Mouse (Mus musculus) small intestine, adult 2 months (tissue): ENCODE measurements around the gene Igf2bp2. TPM values are rescaled to one million over a fixed set of nuclear protein-coding genes. Genes with fewer than 3 reads are reported as not detected.
A peak's percentile ranks its signal among the peaks of the same experiment; 100 is the strongest.

ENCODE experiments used
- H3K27ac ChIP-seq: fragments of 200-500 bp; 2 replicates; pipeline ENCODE4 v1.5.1; 2012; ENCODE audit warnings: low read depth, low read length, control low read depth, inconsistent platforms; ENCODE audit not compliant: insufficient read depth
- H3K27me3 ChIP-seq: fragments of 200-500 bp; 2 replicates; pipeline ENCODE4 v1.6.1; 2012; ENCODE audit warnings: mild to moderate bottlenecking, moderate library complexity, low read length, inconsistent platforms; ENCODE audit not compliant: control insufficient read depth, insufficient read depth
- H3K36me3 ChIP-seq: fragments of 200-500 bp; 2 replicates; pipeline ENCODE4 v1.6.1; 2012; ENCODE audit warnings: mild to moderate bottlenecking, low read length, control low read depth, inconsistent platforms; ENCODE audit not compliant: control insufficient read depth, insufficient read depth
- H3K4me1 ChIP-seq: fragments of 200-500 bp; 2 replicates; pipeline ENCODE4 v1.6.1; 2012; ENCODE audit warnings: low read length, inconsistent platforms, mixed read lengths; ENCODE audit not compliant: control insufficient read depth, insufficient read depth, insufficient read length
- H3K4me3 ChIP-seq: fragments of 200-500 bp; 2 replicates; pipeline ENCODE4 v1.5.1; 2012; ENCODE audit warnings: low read depth, mild to moderate bottlenecking, control low read depth, inconsistent platforms, low read length, moderate library complexity
- CTCF ChIP-seq: fragments of 200-500 bp; IDR thresholded peaks from 2 replicates; pipeline ENCODE4 v1.5.1; 2012; ENCODE audit warnings: low read depth, mild to moderate bottlenecking, control low read depth, inconsistent platforms, low read length, moderate library complexity, mixed read lengths; ENCODE audit not compliant: insufficient replicate concordance, insufficient read length; ENCODE audit errors: extremely low read depth
- POLR2A ChIP-seq: fragments of 200-500 bp; IDR thresholded peaks from 2 replicates; pipeline ENCODE4 v1.6.1; 2012; ENCODE audit warnings: low read depth, mild to moderate bottlenecking, control low read depth, inconsistent platforms, low read length, moderate library complexity
- WGBS: fragments of 180-500 bp; shearing (Covaris S2); methylation state at CpG from one replicate; pipeline ENCODE4 v1.1.7; 2018; 5-methylcytosine and 5-hydroxymethylcytosine counted together
- polyA plus RNA-seq: library from polyadenylated mRNA; depleted of rRNA; stranded (reverse); fragments of >200 nt; gene quantifications from 2 replicates; pipeline ENCODE4 v1.2.3, GENCODE M21; 2012

Igf2bp2 gene
- polyA plus RNA-seq, 1 experiment, result 8.0 TPM

DNA sequence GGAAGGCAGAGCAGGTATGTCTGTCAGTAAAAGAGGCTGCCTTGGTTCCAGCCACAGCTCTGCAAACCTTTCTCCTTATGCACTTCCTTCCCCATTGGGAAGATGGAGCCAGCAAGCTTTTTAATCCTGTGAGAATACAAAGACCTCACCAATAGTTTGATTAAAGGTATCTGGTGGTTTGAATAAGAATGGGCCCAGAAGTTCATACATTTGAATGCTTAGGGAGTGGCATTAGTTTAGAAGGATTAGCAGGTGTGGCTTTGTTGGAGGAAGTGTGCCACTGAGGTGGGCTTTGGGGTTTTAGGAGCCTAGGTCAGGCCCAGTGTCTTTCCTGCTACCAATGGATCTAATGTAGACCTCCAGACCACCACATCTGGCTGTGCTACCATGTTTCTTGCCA lies 97.6 kb downstream of the Igf2bp2 start:
- peaks cover 25% of the 10 kb centered on the region for H3K36me3 ChIP-seq
- no peak for TF ChIP-seq CTCF
- no peak for TF ChIP-seq POLR2A

DNA sequence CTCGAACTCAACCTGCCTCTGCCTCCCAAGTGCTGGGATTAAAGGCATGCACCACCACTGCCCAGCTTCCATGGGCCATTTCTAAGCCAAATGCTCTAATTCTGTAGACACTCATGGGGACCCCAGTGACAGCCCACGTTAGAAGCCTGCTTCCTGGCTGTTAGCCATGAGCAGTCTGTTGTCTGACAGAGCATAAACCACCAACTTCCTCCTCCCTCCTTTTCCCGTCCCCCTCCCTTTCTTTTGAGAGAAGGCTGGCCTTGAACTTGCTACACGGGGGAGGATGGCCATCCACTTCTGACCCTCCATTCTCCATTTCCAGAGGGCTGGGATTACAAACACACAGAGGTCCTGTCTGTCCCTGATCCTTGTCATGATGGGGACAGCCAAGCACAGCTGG lies 100.8 kb downstream of the Igf2bp2 start:
- Histone ChIP-seq H3K27ac (no peak overlapping the region), H3K27me3 (no peaks in the 10 kb centered on the region), H3K4me1 (no peaks in the 10 kb centered on the region), H3K4me3 (no peak overlapping the region), H3K36me3 (peaks cover 21% of the 10 kb centered on the region)
- TF ChIP-seq POLR2A, result no peak
- whole genome bisulfite sequencing, result 57% methylated on average over 4 of the region's 4 CpGs

More for the DNA sequence above, 97.6 kb downstream of the Igf2bp2 start:
- H3K27ac ChIP-seq, result no peak overlapping the region
- no peak overlapping the region for H3K4me3 ChIP-seq
- H3K27me3 ChIP-seq, result no peaks in the 10 kb centered on the region
- H3K4me1 ChIP-seq, result no peaks in the 10 kb centered on the region

DNA sequence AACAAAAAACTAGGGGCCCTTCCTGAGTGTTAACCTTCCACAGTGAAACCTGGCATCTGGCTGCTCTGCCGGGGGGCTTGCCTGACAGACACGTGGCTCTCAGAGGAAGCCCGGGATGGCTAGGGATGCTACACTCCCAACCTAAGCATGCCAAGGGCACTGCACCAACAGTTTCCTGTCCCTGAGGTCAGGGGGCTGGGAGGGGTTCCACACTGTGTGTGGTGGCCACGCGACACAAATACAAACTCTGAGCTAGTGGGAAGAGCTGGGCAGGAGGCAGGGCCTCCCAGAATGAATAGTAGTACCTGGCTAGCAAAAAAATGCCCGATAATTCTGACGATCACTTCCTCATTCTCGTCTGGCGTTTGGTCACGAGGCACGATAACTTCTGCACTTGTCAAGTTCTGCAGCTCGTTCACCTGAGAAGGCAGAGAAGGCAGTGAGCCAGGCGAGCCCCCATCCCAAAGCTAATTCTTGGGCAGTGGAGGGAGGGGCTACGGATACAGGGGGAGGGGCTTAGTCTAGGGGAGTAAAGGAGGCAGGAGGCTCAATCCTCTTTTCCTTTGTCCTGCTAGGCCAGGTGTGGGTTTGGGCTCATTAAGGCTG lies 101.4 kb downstream of the Igf2bp2 start:
- WGBS, result 53% methylated on average over 14 of the region's 14 CpGs
- 0 out of 2 replicates have a peak overlapping the region, but pooled peaks have one; percentile 1 for H3K27ac ChIP-seq
- peak overlapping the region; percentile 20; the same call in 1 of the 2 replicates for H3K4me3 ChIP-seq
- TF ChIP-seq POLR2A (no peak), CTCF (no peak)
- peaks cover 20% of the 10 kb centered on the region for H3K36me3 ChIP-seq
- H3K27me3 ChIP-seq, result no peaks in the 10 kb centered on the region
- no peaks in the 10 kb centered on the region for H3K4me1 ChIP-seq

DNA sequence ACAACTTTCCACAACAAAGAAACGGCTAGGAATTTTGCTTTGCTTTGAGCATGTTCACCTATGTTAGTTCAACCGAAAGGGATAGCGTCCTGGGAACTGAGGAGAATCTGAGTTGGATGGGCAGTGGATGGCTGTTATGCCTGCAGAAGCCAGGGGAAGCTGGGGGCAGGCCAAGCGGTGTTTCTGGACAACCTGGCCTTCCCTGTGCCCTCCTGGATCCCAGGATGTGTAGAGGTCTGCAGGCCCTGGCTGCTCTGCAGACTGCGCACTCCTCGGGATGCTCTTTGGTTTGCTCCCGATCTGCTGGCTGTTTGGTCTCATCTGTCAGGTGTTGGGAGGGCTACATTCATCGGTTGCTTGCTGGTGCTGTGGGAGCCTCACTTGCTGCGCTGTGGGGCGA lies 102.7 kb downstream of the Igf2bp2 start:
- WGBS, result 93% methylated on average over 10 of the region's 10 CpGs
- H3K27ac ChIP-seq, result no peak overlapping the region
- no peak overlapping the region for H3K4me3 ChIP-seq
- no peaks in the 10 kb centered on the region for H3K4me1 ChIP-seq
- peaks cover 14% of the 10 kb centered on the region for H3K36me3 ChIP-seq
- TF ChIP-seq CTCF, result no peak
- TF ChIP-seq POLR2A, result no peak
- no peaks in the 10 kb centered on the region for H3K27me3 ChIP-seq

DNA sequence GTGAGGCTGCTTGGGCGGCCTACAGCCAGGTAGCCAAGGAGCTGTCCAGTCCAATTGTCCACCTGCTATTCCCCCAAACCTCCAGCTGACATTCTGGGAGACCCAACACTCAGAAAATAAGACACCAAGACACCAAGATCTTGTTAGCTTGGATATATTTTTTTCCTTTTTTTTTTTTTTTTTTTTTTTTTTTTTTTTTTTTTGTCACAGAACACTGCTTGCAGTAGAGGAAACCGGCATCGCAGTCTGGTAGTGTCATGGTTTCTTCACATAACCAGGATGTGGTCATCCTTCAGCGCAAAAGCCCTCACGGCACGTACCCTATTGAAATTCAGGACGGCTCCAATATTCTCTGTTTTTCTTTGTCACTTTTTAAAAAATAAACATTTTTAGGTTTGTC lies 104.2 kb downstream of the Igf2bp2 start:
- Histone ChIP-seq H3K27me3 (no peaks in the 10 kb centered on the region), H3K4me3 (no peak overlapping the region), H3K27ac (no peak overlapping the region), H3K4me1 (no peaks in the 10 kb centered on the region), H3K36me3 (peaks cover 10% of the 10 kb centered on the region)
- 93% methylated on average over 7 of the region's 7 CpGs for WGBS
- no peak for TF ChIP-seq POLR2A
- TF ChIP-seq CTCF, result no peak

DNA sequence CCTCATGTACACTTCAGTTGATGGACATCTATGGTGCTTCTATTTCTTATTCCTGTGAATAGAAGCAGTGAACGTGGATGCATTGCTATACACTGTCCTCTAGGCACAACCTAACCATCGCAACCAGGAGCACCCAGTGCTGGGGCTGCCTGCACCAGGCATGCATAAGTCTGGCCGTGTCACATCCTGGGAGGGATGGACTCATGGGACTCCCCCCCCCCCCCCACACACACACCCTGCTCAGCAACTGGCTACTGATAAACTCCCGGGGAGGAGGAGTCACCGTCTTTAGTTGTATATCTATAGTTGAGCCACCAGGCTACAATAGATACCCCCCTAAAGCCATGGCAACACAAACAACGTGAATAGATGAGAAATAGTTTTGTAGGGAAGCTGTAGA lies 105.6 kb downstream of the Igf2bp2 start:
- WGBS, result 61% methylated on average over 6 of the region's 6 CpGs
- Histone ChIP-seq H3K4me1 (no peaks in the 10 kb centered on the region), H3K27ac (no peak overlapping the region), H3K27me3 (no peaks in the 10 kb centered on the region), H3K36me3 (peaks cover 10% of the 10 kb centered on the region), H3K4me3 (no peak overlapping the region)
- TF ChIP-seq CTCF, result no peak
- TF ChIP-seq POLR2A, result no peak

DNA sequence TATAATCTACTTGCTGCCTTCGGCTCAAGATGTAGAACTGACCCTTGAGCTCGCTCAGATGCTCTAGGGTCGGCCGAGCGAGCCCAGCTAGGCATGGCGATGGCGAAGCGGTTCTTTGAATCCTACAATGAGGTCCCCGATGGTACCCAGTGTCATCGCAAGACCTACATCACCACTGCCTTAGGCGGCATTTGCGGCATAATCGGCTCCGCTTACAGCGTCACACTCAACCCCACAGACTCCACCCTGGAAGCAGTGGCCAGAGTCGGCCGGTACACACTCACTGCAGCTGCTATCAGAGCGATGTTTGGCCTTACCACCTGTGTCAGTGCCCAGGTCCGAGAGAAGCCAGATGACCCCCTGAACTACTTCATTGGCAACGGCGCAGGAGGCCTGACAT lies 109.7 kb downstream of the Igf2bp2 start:
- WGBS, result 95% methylated on average over 21 of the region's 21 CpGs
- H3K4me3 ChIP-seq, result no peak overlapping the region

More for the DNA sequence above, 109.7 kb downstream of the Igf2bp2 start:
- Histone ChIP-seq H3K36me3 (peaks cover 4% of the 10 kb centered on the region; the same call in 1 of the 2 replicates), H3K27ac (no peak overlapping the region), H3K4me1 (no peaks in the 10 kb centered on the region), H3K27me3 (no peaks in the 10 kb centered on the region)
- TF ChIP-seq CTCF (no peak), POLR2A (no peak)
